Mouse (Mus musculus) frontal cortex, postnatal 10 days (tissue): ENCODE measurements around the gene Elovl2.
"Not testable (repeated sequence)": the region's sequence is repeated elsewhere in the genome, so short reads cannot be mapped to it uniquely, and the experiment has no call there.

Experiments used
- DNase-seq, 2 experiments: peaks; one replicate each; pipeline ENCODE4 v3.0.0; 2022; ENCODE audit warnings: low spot score in 2 of 2, mixed read lengths in 1 of 2

The Elovl2 gene

DNA sequence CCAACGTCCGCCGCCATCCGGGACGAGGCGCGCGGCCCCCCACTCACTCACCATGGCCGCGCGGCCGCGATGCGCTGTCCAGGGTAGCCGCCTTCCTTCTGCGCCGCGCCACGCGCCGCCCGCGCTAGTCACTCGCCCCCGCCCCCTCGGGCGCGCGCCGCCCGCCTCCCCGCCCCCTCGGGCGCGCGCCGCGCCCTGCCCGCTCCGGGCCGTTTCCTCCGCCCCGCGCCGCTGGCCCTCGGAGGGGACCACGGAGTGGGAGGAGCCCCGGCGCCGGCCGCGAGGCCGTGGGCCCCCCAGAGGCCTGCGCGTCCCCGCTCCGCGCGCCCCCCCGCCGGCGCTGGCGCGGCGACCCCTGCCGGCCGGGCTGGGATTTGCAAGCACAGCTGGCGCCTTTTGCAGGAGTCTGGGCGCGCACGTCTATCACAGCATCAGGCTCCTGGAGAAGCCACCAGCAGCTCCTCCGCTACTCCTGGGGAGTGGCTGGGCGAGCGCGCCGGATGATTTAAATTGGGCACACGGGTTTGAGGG is at the start of gene Elovl2:
Elovl2 (minus strand) TSS at position 102 of the 531 bp plus-strand sequence.
- DNase-seq, result peak; percentile 49 to 72

DNA sequence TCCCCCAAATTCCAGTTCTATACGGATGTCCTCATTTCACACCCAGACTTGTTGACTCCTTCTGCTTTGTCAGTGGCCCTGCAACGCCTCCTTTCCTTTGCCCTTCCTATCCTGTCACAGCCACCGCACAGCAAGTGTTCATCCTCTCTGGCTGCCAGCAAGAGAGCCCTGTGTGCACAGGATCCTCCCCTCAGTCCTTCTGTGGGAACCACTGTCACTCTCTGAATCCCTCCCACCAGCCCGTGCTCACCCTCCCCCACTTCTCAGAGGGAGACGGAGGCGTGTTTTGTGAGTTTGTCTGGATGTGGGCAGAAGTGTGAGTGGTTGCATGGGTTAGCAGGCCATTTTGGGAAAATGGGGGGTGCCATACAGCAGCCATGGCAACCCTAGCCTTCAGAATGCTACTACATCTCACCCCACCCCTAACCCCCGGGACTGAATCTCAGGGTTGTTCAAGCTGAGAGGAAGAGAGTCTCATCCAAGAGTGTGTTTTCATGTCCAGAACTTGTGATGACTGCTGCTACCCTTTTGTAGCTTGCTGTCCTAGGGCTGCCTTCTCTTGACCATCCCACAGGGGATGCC is 47.7 kb upstream of the Elovl2 start:
- peak in 1 of 2 experiments; percentile 32 for DNase-seq

DNA sequence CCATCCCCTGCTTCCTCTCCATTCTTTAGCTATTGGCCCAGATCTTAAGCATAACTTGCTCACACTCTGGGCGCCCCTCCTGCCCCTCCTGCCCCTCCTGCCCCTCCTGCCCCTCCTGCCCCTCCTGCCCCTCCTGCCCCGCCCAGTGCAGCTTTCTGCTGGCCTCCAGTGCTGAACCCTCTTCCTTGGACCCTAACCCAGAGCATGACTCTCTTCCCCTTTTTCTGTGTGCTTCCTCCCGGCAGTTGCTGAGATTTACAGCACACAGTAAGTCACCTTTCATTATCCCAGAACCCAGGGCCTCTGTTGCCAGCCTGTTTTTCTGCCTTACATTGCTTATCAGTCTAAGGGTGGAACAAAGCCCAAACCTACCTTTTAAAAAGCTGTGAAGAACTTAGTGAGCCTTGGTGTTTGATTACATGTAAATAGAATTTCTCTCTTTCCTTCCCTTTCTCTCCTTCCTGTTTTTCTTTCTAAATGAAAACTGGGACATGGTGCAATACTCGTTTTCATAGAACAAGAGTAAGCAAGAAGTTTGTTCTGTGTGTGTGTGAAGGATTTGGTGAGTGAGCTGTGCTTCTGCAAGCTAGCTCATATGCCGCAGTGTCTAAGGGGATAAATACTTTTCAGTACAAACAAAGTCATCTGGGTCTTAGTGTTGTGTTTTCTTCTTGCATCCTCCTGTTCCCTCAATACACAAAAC is 43.2 kb upstream of the Elovl2 start:
- DNase-seq, result no peak

DNA sequence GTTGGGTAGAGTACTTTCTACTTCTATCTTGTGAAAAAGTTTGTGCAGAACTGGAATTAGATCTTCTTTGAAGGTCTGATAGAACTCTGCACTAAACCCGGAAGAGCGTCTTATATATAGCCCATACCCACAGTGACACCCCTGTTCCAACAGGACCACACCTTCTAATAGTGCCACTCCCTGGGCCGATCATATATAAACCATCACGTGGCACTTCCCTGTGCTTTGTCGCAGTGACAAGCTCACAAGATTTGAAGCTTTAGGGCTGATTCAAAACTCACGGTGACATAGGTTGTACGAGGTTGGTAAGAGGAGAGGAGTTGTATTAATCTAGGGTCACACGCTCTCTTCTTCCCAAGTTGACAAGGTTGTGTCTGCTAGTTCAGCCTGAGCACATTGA is 41.4 kb upstream of the Elovl2 start:
- not testable (repeated sequence) for DNase-seq

DNA sequence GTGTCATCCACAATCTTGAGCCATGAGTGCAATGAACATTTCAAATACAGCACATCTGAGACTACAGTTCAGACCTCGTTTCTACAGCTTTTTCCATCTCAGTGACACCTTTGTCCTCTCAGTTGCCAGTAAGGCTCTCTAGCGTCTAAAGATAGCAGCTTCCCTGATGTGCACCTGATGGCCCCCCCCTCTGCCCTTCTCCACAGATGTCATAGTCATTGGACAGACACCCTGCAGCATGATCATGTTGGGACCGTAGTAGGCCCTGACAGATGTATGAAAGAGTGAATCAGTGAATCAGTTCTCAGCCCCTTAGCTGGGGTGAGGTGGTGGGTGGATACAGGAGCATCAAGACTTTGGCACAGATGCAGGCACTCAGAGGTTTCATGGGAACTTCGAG is 37.6 kb upstream of the Elovl2 start:
- DNase-seq, result no peak

DNA sequence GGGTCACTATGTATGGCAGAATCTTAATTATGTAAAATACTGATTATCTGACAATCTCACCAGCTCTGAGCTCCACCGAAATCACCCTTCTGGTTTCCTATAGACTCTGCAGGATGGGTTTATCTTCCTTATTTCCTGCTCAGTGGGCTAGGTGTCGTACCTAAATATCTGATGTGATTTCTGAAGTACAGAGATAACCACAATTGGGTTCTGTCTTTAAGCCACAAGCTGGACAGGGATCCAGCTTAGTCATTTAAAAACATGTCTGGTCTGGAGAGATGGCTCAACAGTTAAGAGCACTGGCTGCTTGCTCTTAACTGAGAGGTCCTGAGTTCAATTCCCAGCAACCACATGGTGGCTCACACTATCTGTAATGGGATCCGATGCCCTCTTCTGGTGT is 36.8 kb upstream of the Elovl2 start:
- DNase-seq, result no peak

DNA sequence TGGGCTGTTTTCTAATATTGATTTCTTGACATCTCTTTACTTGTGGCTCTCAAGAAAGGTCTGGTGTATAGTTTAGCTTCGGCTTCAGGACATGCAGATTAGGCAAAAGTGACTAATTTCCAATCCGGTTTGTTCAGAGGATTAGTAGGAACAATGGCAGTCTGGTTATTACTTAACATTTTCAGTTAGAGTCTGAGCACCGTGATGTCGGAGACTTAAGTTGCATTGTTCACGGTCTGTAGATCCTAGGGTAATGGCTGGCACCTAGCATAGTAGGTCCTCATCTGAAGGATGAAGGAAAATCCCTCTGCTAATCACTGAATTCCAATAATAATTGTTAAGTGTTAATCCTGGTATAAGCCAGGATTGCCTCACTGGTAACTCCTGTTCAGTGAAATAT is 35.9 kb upstream of the Elovl2 start:
- no peak for DNase-seq

DNA sequence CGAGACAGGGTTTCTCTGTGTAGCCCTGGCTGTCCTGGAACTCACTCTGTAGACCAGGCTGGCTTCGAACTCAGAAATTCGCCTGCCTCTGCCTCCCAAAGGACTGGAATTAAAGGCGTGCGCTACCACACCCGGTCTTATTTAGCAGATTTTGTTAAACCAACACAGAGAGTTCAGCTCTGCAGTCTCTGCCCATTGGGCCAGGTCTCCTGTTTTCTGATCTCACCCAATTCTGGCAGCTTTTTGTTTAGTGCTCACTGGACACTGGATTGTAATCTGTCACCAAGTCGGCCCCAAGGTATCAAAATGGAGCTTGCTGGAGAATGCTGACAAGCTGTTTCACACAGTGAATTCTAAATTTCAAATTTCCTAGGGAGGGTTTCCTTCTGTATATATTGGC is 32.5 kb upstream of the Elovl2 start:
- no peak for DNase-seq

DNA sequence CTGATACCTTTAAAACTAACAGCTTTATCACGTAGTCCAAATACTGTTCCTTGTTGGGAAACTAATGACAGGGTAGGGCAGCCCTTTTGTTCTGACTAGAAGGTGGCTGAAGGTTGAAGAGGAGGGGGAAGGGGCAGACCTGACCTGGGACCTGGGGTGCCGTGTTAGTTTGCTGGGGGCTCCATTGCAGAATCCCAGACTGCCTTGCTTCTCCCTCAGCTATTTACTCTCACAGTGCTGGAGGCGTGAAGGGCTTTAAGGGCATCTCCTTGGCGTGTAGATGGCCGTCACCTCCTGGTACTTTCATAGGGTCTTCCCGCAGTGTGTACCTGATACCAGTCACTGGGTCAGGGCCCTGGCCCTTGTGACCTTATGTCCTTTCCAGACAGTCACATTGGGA is 31.9 kb upstream of the Elovl2 start:
- no peak for DNase-seq

DNA sequence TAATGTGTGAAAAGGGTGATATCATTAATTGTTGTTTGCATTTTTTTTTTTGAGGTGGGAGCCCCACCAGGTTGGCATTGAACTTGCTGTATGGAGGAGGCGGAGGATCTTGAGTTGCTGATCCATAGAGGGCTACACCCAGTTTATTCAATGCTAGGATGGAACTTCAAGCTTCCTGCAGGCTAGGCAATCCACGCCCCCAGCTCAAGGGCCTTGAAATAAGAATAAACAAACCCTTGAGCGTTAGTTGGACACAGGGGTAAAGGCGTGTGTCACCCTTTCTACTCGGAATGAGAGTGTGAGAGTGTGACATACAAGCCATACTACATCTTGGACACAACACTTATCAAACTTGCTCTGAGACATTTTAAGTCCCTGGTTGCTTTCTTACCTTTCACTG is 31.5 kb upstream of the Elovl2 start:
- no peak for DNase-seq

DNA sequence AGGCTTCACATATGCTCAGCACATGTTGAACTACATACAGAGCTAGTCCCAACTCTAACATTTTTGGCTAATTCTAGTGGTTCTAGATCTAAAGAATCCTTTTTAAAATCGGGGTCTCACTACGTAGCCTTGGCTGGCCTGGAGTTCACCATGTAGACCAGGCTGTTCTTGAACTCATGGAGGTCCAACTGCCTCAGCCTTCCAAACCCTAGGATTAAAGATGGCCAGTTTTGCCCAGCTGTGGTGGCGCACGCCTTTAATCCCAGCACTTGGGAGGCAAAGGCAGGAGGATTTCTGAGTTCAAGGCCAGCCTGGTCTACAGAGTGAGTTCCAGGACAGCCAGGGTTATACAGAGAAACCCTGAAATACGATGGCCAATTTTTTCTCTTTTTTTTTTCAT is 31.0 kb upstream of the Elovl2 start:
- not testable (repeated sequence) for DNase-seq

DNA sequence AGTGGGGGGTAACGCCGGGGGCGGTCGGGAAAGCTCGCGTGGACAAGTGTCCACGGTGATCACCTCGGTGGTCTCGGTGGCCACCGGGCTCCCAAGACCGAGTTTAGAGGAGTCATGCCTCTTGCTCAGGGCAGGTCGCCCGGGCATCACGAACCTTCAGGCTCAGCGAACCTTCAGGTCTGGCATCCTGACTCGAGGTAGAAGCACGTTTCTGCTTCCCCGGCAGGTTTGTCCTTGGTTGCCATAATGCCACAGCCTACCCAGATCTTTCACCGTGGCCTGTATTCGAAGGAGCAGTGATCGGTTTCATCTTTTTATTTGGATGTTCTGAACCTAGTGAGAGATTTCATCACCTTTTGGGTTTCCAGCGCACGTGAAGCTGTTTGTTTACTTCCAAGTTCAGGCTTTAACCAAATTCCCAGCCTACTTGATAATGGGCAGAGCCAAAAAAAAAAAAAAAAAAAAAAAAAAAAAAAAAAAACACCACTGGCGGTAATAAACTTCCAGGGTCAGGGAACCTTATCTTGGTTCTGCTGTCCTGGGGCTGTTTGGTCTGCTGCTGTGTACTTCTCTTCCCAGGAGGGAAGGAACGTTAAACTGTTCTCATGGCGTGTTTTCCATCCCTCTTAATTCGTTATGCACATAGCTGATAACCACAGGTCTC is 30.2 kb upstream of the Elovl2 start:
- no peak for DNase-seq

DNA sequence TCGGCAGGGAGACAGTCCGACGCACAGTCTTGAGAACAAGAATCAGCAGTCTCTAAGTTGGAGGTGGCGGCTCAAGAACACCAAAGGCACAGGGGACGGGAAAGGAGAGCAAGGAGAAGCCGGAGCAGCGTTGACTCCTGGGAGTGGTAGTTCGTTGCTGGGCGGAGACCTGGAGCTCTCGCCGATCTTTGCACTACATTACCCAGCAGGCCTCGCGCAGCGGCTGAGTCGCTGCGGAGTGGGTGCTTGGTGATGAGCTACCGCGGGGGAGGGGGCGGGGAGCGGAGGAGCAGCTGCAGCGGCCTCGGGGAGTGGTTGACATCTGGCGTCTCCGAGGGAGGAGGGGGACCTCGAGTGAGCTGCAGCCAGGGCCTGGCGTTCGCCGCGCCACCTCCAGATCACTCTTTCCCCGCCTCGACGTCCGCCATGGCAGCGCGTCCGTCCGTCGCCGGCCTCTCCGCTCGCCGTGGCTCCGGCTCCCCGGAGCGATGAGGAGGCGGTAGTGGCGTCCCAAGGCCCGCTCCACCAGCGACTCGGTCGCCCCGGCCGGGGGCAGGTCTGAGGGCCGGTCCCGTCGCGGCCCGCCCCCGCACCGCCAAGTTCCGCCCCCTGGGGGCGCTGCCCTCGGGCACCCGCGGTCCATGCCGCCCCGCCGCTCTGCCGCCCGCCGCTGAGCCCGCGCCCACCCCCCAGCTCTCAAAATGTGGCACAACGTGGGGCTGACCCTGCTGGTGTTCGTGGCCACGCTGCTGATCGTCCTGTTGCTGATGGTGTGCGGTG is 29.5 kb upstream of the Elovl2 start, which contains the start of gene Smim13:
Smim13 (plus strand) TSS at position 307 of the 780 bp plus-strand sequence.
- peak; percentile 92 to 93 for DNase-seq

DNA sequence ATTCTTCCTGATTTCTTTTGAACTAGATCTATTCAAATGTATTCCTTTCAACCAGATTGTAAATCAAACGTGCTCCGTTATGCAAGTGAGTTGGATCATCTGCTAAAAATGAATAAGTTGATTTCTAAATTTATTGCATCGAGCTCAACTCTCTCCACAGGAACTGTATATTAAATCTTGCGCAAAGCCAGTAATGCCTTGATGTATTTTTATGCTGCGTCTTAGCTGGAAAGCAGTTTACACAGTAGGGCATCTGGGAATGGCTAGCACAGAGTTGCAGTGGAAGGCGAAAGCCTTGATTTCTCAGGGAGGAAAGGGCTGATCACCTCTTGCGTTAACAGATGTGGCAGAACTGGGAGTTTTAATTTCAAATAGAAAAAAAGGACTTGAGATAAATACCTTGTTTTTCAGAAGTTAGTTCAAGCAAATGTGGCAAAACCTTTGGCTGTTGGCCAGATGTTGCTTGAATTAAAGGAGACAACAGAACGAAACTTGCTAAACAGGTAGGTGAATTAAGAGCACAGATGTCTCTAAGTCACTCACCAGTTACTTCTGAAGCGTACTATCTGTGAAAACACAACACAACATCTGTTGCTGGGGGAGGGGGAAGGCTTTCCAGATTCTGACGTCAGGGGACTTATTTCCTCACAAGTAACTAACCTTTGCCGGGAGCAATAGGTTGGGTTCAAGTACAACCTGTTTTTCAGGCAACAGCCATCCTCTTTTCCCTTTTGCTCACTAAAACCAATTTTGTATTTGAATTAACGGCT is 28.7 kb upstream of the Elovl2 start:
- DNase-seq, result peak; percentile 38 to 66

DNA sequence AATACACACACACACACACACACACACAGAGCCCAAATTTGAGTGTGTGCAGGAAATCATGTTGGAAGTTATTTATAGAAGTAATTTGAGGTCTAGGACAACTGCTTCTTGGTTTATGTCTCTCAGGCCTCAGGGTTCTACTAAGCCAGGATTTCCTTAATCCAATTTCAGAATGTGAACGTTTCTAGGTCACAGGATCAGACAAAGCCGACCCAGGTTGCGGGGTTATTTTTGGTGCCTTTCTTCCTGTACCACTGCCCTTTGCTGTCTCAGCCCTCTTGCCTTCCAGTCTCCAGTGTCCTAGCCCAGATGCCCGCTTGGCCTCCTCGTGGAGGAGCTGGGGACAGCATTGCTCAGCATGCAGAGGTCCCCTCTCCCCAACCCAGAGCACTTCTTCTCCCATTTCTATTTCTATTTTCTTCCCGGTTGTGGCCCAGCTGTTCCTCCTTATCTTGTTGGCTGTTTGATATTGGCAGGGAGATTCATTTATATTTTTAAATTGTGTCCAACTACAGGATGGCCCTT is 24.2 kb upstream of the Elovl2 start:
- no peak for DNase-seq

DNA sequence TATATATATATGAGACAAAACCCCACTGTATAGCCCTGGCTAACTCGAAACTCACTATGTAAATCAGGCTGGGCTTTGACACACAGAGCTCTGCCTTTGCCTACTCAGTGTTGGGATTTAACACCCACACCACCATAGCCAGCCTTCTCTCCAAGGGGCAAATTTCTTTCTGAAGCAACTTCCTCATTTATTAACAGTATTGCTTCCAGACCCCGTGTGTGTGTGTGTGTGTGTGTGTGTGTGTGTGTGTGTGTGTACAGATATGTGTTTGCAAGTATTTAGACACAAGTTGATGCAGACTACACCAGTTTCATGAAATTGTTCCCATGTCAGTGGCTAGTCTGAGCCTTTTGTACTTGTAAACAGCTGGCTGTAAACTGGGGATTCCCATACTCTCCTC is 21.4 kb upstream of the Elovl2 start:
- no peak for DNase-seq

DNA sequence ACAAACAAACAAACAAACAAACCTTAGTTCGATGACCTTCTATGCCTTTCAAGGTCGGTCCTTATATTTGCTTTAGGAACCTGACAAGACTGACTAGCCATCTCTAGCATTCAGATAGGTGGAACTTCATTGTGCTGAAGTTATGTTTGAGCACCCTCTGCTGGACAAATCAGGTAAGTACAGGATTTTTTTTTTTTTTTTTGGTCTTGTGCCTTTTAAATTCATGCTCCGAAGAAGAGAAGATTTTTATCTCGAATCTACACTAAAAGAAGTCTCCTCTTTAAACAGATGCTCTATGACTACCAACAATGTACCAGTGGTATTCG is 18.6 kb upstream of the Elovl2 start:
- DNase-seq, result no peak

DNA sequence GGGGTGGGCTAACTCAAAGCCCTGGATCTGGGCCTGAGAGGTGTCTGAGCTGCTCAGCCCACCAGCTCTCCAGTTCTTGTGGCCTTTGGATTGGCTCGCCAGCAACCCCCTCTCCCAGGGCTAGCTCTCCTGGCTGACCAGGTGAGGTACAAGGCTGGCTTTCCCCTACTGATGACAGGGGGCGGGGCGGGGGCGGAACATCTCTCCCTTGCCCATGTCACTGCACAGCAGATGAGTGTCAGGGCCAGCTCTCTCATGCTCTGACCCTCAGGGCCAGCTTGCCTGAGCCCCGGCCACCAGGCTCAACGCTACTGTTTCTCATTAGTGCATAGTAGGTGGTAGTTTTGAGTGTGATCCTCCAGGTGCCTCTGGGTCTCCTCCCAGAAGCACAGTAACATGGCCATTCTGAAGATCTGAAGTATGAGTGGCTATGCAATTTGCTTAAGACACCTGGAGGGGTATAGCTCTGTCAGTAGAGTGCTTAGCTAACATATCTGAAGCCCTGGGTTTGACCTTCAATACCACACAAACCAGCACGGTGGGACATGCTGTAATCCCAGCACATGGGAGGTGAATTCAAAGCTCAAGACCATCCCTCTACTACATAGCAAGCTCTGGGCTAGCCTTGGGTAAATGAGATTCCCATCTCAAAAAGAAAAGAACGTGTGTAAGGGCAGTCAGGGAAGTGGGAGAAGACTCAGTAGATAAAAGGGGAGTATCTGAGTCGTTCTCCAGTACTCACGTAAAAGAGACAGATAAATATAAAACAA is 18.0 kb upstream of the Elovl2 start:
- no peak for DNase-seq

DNA sequence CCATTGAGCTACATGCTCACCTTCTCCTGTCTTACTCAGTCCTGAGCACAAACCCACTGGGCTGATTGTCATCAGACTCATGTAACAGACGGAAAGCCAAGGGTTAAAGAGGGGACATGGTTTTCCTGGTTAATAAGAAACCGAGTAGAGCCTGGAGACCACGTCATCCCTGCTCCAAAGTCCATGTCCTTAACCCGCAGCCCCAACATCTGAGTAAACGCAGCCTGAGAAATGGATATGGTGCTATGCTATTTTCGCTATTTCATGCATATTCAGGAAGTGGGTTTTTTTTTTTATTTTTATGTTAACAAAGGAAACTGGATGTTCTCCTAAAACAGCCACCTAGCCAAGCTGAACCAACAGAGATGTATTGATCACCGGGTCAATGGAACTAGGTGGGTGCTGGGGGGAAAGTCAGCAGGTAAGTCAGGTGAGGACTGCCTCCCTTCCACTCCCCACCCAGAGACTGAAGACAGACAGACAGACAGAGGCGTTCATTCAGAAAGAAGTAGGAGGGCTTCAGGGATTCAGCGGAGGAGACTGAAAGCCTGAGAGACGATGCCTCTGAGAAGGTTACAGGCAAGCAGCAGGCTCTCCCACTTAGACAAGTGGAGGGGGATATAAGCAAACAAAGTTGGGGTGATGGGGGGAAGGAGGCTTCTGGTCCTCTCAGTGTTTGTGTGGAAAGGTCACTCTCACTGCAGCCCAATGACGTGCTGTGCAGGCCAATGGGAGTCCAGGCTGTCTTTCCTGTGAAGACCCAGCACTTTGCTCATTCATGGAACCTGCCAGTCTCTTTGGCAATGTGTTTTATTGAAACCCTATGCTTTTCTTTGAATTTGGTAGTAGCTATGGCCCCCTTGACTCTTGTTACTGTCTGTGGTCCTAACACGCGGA is 15.9 kb upstream of the Elovl2 start:
- DNase-seq, result no peak
